Mouse (Mus musculus) common myeloid progenitor, adult 5-6 weeks (primary cell): ENCODE data around the gene H2al1i. TPM values are rescaled to one million over a fixed set of nuclear protein-coding genes. Genes with fewer than 3 reads are reported as not detected.
"Not testable (repeated sequence)": the region's sequence is repeated elsewhere in the genome, so short reads cannot be mapped to it uniquely, and the experiment has no call there.

Source experiments
- ATAC-seq: replicated peaks from 2 replicates; pipeline ENCODE4 v1.8.0; 2016; ENCODE audit warnings: low read depth, mild to moderate bottlenecking, moderate TSS enrichment, inconsistent platforms; ENCODE audit not compliant: poor library complexity, severe bottlenecking
- total RNA-seq: library from RNA; stranded (forward); fragments of 200-1000, 187-1606 nt; gene quantifications from 2 replicates; pipeline ENCODE4 v1.2.3, GENCODE M21; 2017

H2al1i gene
- not detected in 2 replicates for total RNA-seq

GRCm38 (mm10) chrX:11324359-11324758 lies at the start of gene H2al1i:
Gene H2al1i, plus strand, starts transcription at chrX:11324659.
- ATAC-seq: not testable (repeated sequence)

DNA sequence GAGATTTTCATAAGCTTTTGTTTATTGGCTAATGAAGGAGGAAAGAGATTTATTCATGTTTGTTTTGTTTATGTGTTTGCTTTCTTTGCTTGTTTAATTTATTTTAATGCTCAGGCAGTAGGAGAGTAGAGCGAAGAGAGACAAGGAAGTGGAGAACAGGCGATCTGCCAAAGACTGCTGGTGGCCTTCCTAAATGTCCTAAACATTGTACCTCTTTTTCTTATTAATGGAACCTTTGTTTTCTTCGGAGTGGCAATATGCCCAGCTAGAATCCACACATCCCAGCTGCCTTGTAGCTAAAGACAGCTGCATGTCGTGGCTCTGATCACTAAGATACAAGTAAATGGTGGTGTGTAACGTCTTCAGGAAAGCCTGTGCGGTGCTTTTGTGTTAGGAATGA lies 47.4 kb upstream of the H2al1i start:
- ATAC-seq: no peak

GRCm38 (mm10) chrX:11280741-11281140 lies 43.7 kb upstream of the H2al1i start:
- ATAC-seq: peak; percentile 62

- ATAC-seq: no peak
Observed at GRCm38 (mm10) chrX:11288306-11288882, 36.1 kb upstream of the H2al1i start.

DNA sequence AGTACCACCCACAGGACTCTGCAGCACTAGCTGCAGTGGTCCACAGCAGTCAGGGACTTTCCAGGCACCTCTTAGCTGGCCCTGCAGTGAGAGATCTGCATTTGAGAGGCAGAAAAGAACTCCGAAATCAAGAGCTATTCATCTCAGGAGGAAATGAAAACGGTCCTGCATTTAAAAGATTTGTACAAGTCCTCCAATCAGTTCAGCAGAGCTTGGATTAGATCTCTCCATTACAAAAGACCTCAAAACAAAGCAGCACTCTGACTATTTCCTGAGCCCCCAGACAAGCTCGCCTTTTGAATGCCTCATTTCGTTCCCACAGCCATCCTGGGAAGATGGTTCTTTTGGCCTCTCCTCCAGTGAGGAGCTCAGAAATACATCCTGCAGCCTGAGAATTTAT lies 35.2 kb upstream of the H2al1i start:
- no peak for ATAC-seq

GRCm38 (mm10) chrX:11298957-11299356 lies 25.5 kb upstream of the H2al1i start, which contains the start of gene H2al1a:
Gene H2al1a, plus strand, starts transcription at chrX:11299257.
- ATAC-seq: not testable (repeated sequence)

DNA sequence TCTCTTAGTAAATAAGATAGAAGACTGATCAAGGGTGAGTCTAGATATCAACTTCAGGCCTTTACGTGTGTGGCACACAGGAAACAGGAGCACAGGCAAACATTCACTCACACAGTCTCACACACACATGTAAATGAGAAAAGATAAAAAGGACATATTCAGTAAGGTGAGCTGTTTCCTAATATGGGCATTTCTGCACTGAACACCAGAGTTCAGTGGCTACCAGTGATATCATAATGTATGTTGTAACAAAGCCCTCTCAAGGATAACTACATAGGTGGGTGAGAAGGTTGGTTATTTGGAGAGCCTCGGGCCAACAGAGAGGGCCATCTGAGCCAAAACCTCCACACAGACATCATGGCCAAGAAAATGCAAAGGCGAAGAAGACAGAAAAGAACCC lies 22.3 kb upstream of the H2al1i start, which contains the start of gene H2al1b:
Gene H2al1b (plus strand): TSS at position 301 of the 400 bp plus-strand sequence.
- not testable (repeated sequence) for ATAC-seq

GRCm38 (mm10) chrX:11305355-11305754 lies 19.1 kb upstream of the H2al1i start, which contains the start of gene H2al1c:
Gene H2al1c, plus strand, starts transcription at chrX:11305655.
- not testable (repeated sequence) for ATAC-seq

- not testable (repeated sequence) for ATAC-seq
Observed at GRCm38 (mm10) chrX:11308524-11308923, 15.9 kb upstream of the H2al1i start, which contains the start of gene H2al1d. Gene H2al1d, plus strand, starts transcription at chrX:11308824.

GRCm38 (mm10) chrX:11311634-11312033 lies 12.8 kb upstream of the H2al1i start, which contains the start of gene H2al1e:
Gene H2al1e, plus strand, starts transcription at chrX:11311934.
- ATAC-seq: not testable (repeated sequence)

DNA sequence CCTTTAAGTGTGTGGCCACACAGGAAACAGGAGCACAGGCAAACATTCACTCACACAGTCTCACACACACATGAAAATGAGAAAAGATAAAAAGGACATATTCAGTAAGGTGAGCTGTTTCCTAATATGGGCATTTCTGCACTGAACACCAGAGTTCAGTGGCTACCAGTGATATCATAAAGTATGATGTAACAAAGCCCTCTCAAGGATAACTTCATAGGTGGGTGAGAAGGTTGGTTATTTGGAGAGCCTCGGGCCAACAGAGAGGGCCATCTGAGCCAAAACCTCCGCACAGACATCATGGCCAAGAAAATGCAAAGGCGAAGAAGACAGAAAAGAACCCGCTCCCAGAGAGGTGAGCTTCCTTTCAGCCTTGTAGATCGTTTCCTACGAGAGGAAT lies 9.6 kb upstream of the H2al1i start, which contains the start of gene H2al1f:
Gene H2al1f (plus strand): TSS at position 301 of the 400 bp plus-strand sequence.
- not testable (repeated sequence) for ATAC-seq

DNA sequence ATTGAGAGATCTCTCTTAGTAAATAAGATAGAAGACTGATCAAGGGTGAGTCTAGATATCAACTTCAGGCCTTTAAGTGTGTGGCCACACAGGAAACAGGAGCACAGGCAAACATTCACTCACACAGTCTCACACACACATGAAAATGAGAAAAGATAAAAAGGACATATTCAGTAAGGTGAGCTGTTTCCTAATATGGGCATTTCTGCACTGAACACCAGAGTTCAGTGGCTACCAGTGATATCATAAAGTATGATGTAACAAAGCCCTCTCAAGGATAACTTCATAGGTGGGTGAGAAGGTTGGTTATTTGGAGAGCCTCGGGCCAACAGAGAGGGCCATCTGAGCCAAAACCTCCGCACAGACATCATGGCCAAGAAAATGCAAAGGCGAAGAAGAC lies 6.5 kb upstream of the H2al1i start, which contains the start of gene H2al1g:
Gene H2al1g (plus strand): TSS at position 301 of the 400 bp plus-strand sequence.
- ATAC-seq: not testable (repeated sequence)

DNA sequence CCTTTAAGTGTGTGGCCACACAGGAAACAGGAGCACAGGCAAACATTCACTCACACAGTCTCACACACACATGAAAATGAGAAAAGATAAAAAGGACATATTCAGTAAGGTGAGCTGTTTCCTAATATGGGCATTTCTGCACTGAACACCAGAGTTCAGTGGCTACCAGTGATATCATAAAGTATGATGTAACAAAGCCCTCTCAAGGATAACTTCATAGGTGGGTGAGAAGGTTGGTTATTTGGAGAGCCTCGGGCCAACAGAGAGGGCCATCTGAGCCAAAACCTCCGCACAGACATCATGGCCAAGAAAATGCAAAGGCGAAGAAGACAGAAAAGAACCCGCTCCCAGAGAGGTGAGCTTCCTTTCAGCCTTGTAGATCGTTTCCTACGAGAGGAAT lies 3.3 kb upstream of the H2al1i start, which contains the start of gene H2al1h:
Gene H2al1h (plus strand): TSS at position 301 of the 400 bp plus-strand sequence.
- ATAC-seq: not testable (repeated sequence)

- ATAC-seq: not testable (repeated sequence)
Observed at GRCm38 (mm10) chrX:11327522-11327921, 3.1 kb downstream of the H2al1i start, which contains the start of gene H2al1j. Gene H2al1j, plus strand, starts transcription at chrX:11327822.

DNA sequence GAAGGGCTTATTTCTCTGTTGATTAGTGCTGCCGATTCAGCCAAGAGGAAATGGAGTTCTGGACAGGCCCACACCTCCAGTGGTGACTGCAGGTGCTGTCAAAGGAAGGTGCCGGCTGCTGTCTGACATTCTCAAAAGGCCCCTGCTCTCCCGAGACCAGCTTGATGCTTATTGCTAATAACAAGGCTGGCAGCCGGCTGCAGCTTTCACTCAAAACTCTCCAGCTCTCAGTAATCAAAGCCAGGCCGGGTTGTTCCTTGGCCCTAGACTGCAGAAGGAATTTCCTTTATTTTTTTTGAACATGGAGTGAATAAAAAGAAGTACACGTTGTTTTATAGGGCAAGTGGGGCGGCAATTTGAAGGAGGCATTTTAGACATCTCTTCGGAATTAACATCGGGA lies 21.3 kb downstream of the H2al1i start:
- no peak for ATAC-seq

- ATAC-seq: no peak
Observed at GRCm38 (mm10) chrX:11346756-11347155, 22.3 kb downstream of the H2al1i start.

- ATAC-seq: peak; percentile 72
Observed at GRCm38 (mm10) chrX:11360823-11361222, 36.4 kb downstream of the H2al1i start.

GRCm38 (mm10) chrX:11361261-11361660 lies 36.8 kb downstream of the H2al1i start:
- ATAC-seq: peak; percentile 91

GRCm38 (mm10) chrX:11363890-11364289 lies 39.4 kb downstream of the H2al1i start:
- no peak for ATAC-seq

DNA sequence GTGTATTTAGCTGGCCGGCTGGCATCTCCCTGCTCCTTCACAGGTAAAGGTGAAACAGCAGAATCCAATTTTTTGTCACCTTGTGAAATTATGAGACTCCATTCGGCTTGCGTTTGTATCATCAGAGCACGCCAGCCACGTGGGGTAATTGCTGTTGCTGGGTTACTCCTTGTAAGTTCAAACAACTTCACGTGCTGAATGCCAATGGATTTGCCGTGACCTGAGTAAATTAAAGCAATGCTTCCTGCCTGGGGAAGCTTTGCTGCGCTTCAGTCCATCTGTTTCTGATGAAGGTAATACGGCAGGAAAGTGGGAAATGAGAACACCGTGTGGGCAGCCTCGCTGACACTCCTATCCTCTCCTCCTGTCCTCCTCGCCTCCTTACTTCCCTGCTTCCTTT lies 40.7 kb downstream of the H2al1i start:
- no peak for ATAC-seq
